Mouse (Mus musculus) mesoderm, embryonic 11.5 days (tissue): ENCODE results near the gene Tmem254c.
"Not testable (repeated sequence)": the region's sequence is repeated elsewhere in the genome, so short reads cannot be mapped to it uniquely, and the experiment has no call there.

Experiments
- DNase-seq: peaks from one replicate; pipeline ENCODE4 v3.0.0-alpha.2; 2012; ENCODE audit warnings: low read depth, low spot score

The Tmem254c gene

DNA sequence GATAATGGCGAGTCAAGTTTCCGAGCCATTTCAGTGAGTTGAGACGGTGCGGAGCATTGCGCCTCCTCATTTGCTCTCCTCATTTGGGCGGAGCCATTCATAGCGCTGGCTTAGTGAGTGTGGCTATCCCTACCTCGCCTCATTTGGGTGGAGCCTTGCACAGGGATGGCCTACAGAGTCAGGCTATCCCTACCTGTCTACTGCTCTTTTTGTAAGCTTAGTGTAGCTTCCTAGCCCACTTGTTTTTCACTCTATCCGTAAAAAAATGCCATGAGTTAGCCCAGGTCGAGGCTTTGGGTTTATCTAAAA is at the start of gene Tmem254c:
Gene Tmem254c, minus strand, starts transcription at position 31 of the 309 bp plus-strand sequence.
- DNase-seq: not testable (repeated sequence)

DNA sequence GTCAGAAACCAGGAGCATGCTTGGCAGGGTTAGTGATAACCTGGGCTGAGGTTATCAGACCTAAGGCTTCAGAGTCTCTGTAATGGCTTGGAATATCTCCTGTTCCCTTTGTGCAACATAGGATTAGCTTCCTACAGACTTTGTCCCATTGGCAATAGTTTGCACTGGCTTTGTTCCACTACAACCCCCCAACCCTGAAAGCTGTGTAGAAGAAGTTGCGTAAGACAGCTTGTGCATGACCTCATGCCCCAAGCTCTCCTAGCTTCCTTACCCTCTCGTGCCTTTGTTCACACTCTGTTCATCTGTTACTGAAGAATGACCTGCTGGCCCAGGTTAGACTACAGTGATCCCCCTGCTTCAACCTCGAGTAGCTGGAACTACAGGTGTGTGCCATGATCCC is 30.5 kb upstream of the Tmem254c start:
- not testable (repeated sequence) for DNase-seq

DNA sequence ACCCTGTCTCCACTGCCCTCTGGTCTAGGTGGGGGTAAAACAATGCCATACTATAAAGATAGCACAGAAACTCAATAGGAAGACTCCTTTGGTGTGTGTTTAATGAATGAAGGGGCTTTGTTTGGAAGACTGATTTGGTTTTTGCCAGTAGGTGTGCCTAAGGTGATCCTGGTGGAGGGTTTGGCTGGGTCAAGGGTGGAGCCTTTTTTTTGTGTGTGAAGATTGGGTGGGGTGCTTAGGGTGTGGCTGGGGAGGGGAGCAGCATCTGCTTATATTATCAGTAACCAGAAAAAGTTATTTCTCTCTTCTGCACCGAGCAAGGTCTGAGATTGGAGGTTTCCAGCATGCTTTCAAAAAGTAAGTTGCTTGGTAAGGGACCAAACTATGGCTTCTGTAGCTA is 14.8 kb upstream of the Tmem254c start, which contains the start of gene Cphx3:
Gene Cphx3, plus strand, starts transcription at position 301 of the 400 bp plus-strand sequence.
- DNase-seq: not testable (repeated sequence)

DNA sequence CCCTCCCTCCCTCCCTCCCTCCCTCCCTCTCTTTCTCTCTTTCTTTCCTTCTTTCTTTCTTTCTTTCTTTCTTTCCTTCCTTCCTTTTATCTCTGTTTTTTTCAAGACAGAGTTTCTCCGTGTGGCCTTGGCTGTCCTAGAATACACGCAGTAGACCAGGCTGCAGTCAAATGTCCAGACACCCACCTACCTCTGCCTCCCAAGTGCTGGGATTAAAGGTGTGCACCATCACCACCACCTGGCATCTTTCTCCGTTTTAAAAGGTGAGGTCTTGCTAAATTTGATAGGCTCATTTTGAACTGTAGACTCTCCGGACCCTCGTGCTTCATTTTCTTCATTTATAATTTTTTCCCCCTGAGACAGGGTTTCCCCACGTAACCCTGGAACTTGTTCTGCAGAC is 14.1 kb upstream of the Tmem254c start, which contains the start of gene Cphx2:
Gene Cphx2, plus strand, starts transcription at position 301 of the 400 bp plus-strand sequence.
- DNase-seq: not testable (repeated sequence)

DNA sequence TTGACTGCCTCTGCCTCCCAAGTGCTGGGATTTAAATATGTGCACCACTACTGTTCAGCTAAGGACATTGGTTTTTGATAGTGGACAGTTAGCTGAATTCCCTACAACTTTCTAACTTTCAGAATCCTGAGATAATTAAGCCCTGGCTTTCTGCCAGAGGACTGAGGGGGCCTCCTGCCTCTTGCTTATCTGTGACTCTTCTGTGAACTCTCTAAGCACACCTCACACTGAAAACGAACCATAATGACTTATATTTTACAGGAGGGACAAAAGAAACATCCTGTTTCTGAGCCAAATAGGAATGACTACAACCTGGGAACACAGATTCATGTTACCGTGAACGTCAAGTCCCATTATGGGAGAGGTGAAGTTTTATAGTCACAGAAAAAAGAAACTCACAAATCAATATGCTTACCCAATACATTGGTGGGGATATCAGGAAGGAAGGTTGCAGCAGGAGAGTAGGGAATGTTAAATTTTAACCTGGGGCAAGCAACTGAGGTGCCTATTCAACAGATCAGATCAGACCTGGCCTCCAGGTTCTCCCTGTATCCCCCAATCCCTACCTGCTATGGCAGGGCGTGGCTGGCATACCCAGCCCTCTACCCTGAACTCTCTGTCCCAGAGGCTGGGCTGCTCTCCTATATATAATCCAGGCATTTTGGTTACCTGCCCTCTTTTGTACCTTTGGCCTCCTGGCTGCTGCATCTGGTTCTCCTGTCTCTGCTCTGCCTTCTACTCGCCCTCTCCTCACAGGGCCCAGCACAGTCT is 9.7 kb upstream of the Tmem254c start:
- not testable (repeated sequence) for DNase-seq

DNA sequence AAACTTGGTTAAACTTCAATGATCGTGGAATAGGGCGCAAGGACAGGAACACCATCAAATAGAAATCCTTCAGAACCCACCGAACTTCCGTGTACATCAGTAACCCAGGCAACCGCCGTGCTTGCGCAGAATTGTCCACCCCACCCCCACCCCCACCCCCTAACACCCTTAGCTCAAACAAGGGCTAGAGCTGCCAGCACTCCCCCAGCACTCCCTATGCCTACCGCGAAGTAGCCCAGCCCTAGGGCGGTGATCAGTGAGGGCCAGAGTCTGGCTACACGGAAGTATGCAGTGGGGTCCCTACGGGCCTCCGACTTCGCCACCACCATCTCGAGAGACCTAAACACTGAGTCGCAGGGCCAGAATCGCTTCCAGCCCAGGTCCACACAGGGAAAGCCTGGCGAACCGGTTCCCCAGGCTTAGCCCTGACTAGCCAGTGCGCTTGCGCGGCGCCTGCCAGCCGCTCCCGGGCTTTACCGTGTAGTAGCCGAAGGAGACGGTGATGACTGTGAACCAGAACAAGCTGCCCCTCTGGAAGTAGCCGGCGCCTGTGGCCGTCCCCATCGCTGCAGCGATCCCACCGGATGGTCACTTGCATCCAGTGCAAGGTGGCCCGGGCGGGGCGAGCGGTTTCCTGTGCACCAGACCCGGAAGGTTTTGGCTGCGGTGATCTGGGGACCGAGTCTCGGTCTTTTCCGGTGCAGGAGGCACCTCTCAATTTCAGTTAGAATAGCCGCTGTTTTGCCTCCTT is 406 bp downstream of the Tmem254c start:
- DNase-seq: not testable (repeated sequence)

DNA sequence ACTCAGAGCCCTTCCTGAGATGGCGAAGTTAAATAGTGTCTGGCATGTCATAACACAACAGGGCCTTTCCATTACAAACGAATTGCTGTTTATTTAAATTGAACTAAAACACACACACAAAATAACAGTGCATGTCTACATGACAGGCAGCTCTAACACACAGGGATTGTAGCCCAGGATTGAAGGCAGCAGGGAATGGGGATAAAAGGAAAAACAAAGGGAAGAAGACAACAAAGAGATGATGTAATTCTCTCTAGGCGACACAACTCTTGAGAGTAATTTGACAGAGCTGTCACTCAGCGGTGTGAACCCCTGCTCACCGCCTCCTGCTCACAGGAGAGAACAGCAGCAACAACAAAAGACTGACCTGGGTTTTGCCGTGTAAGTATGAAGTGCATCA is 7.8 kb downstream of the Tmem254c start:
- not testable (repeated sequence) for DNase-seq

DNA sequence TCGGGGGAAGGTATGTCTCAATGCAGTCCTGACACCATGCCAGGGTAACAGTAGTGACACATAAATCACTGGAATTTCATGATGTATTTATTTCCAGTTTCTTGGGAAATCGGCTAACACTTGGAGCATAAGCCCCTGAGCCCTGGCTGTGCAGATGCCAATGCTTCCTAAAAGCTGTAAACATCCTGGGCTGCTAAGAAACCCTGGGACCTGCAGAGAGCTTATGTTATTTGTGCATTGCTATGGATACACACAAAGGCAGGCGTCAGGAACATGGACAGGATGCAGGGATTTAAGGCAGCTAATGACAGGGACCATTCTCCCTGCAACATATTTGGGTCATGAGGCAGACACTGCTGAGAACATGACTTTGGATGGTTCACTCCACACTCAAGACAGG is 9.0 kb downstream of the Tmem254c start:
- DNase-seq: not testable (repeated sequence)

DNA sequence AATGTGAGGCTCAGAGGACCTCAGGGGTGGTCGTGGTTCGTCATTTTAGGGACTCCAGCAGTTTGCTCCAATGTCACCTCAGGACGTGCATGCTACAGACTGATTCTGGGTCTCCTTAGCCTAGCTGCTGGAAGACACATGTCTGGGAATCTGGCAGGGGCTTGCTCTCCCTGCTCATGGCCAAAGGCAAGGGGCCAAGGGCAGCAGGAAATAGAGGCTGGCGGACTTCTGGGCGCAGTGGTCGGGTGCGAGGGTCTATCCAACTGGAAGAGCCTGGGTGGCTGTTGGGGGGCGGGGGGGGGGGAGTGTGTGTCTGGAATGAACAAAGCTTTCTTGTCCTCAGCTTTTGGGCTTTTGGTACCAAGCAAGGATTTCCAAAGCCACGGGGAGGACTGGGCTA is 18.4 kb downstream of the Tmem254c start:
- not testable (repeated sequence) for DNase-seq

DNA sequence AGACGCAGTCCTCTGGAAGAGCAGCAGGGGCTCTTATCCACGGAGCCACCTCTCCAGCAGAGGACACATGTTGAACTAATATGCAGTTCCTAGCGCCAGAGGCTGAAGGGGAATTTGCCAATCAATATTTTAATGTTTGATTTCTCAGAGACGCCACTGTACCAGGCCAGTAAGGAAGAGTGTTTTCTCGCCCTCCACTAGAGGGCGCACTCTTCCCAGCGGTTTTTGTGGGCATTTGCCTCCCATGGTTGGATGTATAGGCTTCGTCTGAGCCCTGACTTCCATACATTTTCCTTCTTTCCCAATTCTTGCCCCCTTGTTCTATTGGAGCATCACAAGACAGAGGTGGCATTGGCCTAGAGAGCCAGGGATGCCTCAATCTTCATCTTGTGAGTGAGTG is 20.1 kb downstream of the Tmem254c start:
- not testable (repeated sequence) for DNase-seq

DNA sequence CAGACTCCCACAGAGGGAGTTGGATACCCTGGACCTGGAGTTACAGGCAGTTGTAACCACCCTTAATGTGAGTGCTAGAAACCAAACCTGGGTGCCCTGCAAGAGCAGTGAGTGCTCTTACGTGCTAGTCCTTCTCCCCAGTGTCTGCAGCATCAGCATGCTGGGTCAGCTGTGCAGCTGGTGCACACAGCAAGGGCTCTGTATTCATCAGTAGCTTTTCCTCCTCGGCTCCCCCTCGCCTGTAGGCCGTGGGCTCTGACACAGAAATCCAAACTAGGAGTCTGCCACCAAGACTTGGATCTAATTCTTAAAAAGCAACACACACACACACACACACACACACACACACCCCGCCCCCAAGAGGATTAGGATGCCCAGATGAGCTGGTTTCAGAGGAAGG is 22.1 kb downstream of the Tmem254c start:
- DNase-seq: not testable (repeated sequence)

DNA sequence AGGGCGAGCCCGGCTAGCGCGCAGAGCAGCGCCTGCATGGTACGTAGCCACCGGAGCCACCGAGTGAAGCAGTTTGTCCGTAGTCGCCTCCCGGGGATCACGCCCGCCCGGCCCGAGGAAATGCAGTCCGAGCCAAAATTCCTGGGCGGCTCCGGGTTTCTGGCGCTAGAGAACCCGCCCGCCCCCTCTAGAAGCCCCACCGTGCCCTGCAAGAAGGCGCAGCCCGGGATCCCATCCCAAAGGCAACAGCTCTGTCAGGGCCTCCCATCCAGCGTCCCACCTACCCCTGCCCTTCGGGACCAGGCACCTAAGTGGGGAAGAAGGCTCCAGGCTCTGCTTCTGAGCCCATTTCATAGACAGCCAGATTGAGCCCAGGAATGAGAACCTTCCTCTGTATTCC is 24.5 kb downstream of the Tmem254c start, which contains the start of gene Gm9780:
Gene Gm9780, minus strand, starts transcription at position 101 of the 400 bp plus-strand sequence.
- not testable (repeated sequence) for DNase-seq

DNA sequence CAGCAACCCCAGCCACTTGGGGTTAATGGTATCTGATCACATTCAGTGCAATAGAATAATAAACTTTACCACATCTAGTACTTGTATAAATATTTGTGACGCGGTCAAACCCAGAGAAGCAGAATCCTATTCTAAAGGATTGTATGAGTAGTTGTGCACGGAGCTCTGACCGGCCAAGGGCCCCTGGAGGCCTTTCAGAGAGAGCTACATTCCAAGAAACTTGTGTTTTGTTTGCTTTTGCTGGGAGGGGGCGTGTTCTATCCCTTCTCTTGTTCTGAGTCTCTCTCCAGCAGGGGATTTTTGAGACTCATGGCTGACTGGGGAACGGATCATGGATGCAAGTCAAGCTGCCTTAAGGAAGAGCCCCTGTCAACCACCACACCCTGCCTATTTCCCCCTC is 31.7 kb downstream of the Tmem254c start:
- DNase-seq: not testable (repeated sequence)

DNA sequence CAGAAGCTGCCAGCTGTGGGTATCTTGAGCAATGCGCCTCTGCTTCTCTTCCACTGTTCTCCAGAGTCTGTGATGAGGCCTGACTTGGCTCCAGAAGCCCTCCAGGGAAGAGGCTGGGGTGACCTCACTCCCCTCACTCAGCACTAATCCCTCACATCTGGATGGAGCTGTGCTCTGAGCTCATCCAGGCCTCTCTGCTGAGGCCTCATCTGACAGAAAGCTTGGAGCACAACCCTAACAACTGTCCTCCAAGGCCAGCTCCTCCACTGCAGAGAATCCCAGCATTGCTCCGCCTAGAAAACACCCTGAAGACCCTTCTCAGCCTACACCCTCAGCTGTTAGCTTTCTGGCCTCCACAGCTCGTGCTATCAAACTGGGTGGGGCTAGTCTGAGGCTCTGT is 32.8 kb downstream of the Tmem254c start:
- DNase-seq: not testable (repeated sequence)

DNA sequence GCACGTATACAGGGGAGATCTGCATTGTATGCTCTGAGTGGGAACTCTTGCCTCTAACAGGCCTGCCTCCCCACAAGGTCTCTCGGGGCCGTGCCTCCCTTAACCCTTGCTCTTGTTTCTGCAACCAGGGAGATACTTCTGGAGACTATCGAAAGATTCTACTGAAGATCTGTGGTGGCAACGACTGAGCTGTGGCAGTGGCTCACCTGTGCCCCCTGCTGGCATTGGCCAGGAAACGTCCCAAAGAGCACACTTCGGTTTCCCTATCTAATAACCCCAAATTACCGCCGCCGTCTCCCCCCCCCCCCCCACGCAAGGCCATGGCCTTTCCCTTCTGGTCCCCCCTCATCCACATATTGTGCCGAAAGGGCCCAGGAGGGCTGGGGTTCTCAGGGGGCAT is 41.5 kb downstream of the Tmem254c start:
- not testable (repeated sequence) for DNase-seq

DNA sequence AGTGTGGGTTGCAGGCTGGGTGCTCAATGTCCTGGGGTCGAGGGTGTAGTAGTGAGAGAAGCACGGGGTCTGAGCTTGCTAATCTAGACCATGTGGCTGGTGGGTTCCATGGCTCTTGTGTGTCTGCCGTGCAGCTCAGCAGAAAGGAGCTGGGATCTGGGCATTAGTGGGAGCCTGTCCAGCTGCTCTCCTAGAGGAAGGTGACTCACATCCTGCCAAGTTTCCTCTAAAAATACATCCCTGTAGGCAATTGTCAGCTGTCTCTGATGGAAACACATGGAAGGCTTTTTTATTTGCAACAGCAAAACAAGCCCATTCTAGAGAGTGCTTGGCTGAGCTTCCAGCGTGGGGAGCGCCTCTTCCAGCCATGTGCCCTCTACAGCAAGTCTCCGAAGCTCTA is 44.3 kb downstream of the Tmem254c start:
- DNase-seq: not testable (repeated sequence)

DNA sequence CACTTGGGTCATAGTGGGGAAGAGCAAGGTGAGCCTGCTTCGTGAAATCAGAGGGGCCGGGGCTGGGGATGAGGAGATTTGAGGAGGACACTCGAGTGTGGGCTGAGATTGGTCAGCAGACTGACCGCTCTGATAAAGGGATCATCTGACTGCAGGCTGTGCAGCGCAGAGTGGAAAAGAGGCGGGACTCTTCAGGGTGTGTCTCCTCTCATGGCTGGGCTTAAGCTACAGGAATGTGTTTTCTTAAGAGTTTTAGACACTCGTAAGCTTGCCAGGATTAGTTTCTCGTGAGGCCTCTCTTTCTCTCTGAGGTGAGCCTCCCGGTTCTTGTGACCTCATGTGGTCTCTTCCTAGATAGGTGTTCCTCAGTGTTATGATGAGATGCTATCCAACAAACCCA is 45.6 kb downstream of the Tmem254c start:
- not testable (repeated sequence) for DNase-seq

DNA sequence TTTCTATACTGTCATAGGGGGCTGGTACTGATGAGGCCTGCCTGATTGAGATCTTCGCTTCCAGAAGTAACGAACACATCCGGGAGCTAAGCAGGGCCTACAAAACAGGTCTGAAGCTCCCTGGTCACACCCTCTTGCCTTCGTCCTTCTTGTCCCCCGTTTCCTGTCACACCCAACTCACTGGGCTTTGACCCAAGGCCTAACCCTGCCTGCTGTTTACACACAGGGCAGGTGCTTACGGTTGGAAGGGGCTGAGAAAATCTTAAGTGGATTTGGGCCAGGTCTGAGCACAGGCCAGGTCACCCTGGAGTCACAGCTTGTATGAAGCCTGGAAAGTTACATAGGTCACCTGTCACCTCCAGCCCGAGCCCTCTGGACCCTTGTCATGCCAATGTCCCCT is 50.7 kb downstream of the Tmem254c start:
- not testable (repeated sequence) for DNase-seq
